In genomic region chr2:121511401-121511800, GRCm38 (mm10) we compare ENCODE assay signal across 1 mouse cellular context.
TF ChIP-seq lines count a peak whose summit lies in the region.

No protein-coding gene starts in this region.

TF ChIP-seq in CH12.LX, 34 proteins besides CTCF, POLR2A, EP300 and RAD21 (continued from another document):
- TF ChIP-seq IRF4 (IDR thresholded peaks at IDR 0.05; ENCODE audit: low read depth, low read length) (no peak), TCF12 (IDR thresholded peaks at IDR 0.05; ENCODE audit: low read depth, low read length) (no peak), ZNF384 (IDR thresholded peaks at IDR 0.05; ENCODE audit: low read depth, low read length) (no peak), SMC3 (IDR thresholded peaks at IDR 0.05; ENCODE audit: low read depth, low read length) (no peak), ETS1 (conservative IDR thresholded peaks at IDR 0.05; ENCODE audit: low read depth, low read length) (no peak), MEF2A (IDR thresholded peaks at IDR 0.05; ENCODE audit: borderline replicate concordance, low read depth, low read length) (no peak), MYC (IDR thresholded peaks at IDR 0.05; ENCODE audit: low read depth, low read length) (no peak), CHD2 (IDR thresholded peaks at IDR 0.05; ENCODE audit: low read length) (no peak), BHLHE40 (IDR thresholded peaks at IDR 0.05; ENCODE audit: low read depth, low read length) (no peak)
